14 mouse cellular contexts compared by ENCODE assay signal in genomic region chr19:41151321-41152015, GRCm38 (mm10). TPM values are rescaled to one million over a fixed set of nuclear protein-coding genes. Genes with fewer than 3 reads are reported as not detected.
DNase-seq lines count a peak whose midpoint lies in the region; ATAC-seq and TF ChIP-seq lines count a peak whose summit lies in the region.
"Had no signal": no experiment of that assay in that cellular context is flagged by ENCODE, and none has a peak within 500 bp of the region (broad histone marks: within the 10 kb centered on the region; RNA-seq: fewer than 3 reads in every experiment).

No protein-coding gene starts in this region.

- no peaks in the 10 kb centered on the region for H3K36me3 ChIP-seq in forebrain, postnatal 0 days (ENCODE audit: insufficient read depth)
- H3K36me3 ChIP-seq in forebrain, embryonic 12.5 days (replicated peaks): no peaks in the 10 kb centered on the region
- no peaks in the 10 kb centered on the region for H3K36me3 ChIP-seq in heart, embryonic 15.5 days

- H3K9ac ChIP-seq in forebrain, postnatal 0 days: no peak overlapping the region
- H3K9ac ChIP-seq in forebrain, embryonic 12.5 days: no peak overlapping the region
- no peak overlapping the region for H3K9ac ChIP-seq in heart, embryonic 15.5 days

- no peak overlapping the region for H3K4me3 ChIP-seq in forebrain, postnatal 0 days (ENCODE audit: low read depth, low read length)
- H3K4me3 ChIP-seq in forebrain, embryonic 12.5 days (replicated peaks): no peak overlapping the region
- no peak overlapping the region for H3K4me3 ChIP-seq in heart, embryonic 15.5 days

- no peak for TF ChIP-seq CTCF in forebrain, postnatal 0 days (IDR thresholded peaks at IDR 0.05; ENCODE audit: low read depth)

- 74% methylated on average over 7 of the region's 7 CpGs for WGBS in forebrain, postnatal 0 days
- 85% methylated on average over 7 of the region's 7 CpGs for WGBS in forebrain, embryonic 12.5 days
- 57% methylated on average over 7 of the region's 7 CpGs for WGBS in heart, embryonic 15.5 days

- 0 out of 2 replicates have a peak, but pooled peaks cover 3% of the 10 kb centered on the region for H3K4me1 ChIP-seq in forebrain, postnatal 0 days (ENCODE audit: insufficient read depth)
- no peaks in the 10 kb centered on the region for H3K4me1 ChIP-seq in forebrain, embryonic 12.5 days
- no peaks in the 10 kb centered on the region for H3K4me1 ChIP-seq in heart, embryonic 15.5 days (replicated peaks)

- no peak overlapping the region for H3K27ac ChIP-seq in forebrain, postnatal 0 days (ENCODE audit: low read depth, low read length)
- no peak overlapping the region for H3K27ac ChIP-seq in forebrain, embryonic 12.5 days
- peak overlapping the region; percentile 63; the same call in 1 of the 2 replicates for H3K27ac ChIP-seq in heart, embryonic 15.5 days

- ATAC-seq in forebrain, postnatal 0 days: no peak
- ATAC-seq in forebrain, embryonic 12.5 days (ENCODE audit: low FRiP score): no peak
- ATAC-seq in heart, embryonic 15.5 days (replicated peaks; ENCODE audit: insufficient number of reproducible peaks, insufficient read depth, low FRiP score, low read depth): no peak

- H3K9me3 ChIP-seq in forebrain, postnatal 0 days (ENCODE audit: low read length): no peaks in the 10 kb centered on the region
- H3K9me3 ChIP-seq in forebrain, embryonic 12.5 days: no peaks in the 10 kb centered on the region
- no peaks in the 10 kb centered on the region for H3K9me3 ChIP-seq in heart, embryonic 15.5 days (replicated peaks)

- no peak overlapping the region for H3K4me2 ChIP-seq in forebrain, postnatal 0 days (ENCODE audit: low read depth)
- no peak overlapping the region for H3K4me2 ChIP-seq in forebrain, embryonic 12.5 days
- no peak overlapping the region for H3K4me2 ChIP-seq in heart, embryonic 15.5 days
- H3K4me2 ChIP-seq: midbrain, embryonic 11.5 days had no signal

- DNase-seq in forebrain, postnatal 0 days: peak; percentile 43
- DNase-seq in kidney, postnatal 14 days: peak; percentile 23
- DNase-seq in kidney, adult 11 months: no peak
- peak; percentile 56 for DNase-seq in 3T3-L1 (ENCODE audit: low read depth, low spot score)
- DNase-seq in ovary, postnatal 36 days (ENCODE audit: low spot score): no peak
- no peak for DNase-seq in thymus, adult 18-20 months
- DNase-seq: B cell, adult 2 months; cerebellum, adult 2 months; left cerebral cortex, postnatal 4 days had no signal

- no peaks in the 10 kb centered on the region for H3K27me3 ChIP-seq in forebrain, postnatal 0 days (ENCODE audit: insufficient read depth, low read length)
- H3K27me3 ChIP-seq in forebrain, embryonic 12.5 days: 0 out of 2 replicates have a peak, but pooled peaks cover 5% of the 10 kb centered on the region
- 0 out of 2 replicates have a peak, but pooled peaks cover 3% of the 10 kb centered on the region for H3K27me3 ChIP-seq in heart, embryonic 15.5 days

RNA-seq across cellular contexts. Expression of gene Tll2, which starts 55.2 kb away (rescaled TPM):
- 0.62 and 1.00 TPM in 2 replicates for total RNA-seq in forebrain, postnatal 0 days (2014; rRNA removed)
- polyA plus RNA-seq in forebrain, postnatal 0 days (2015; fragmentation: Nextera tagmentation; extraction: Ambion mirVana): 0.26 and 0.33 TPM in 2 replicates
- 0.83 and 0.86 TPM in 2 replicates for polyA plus RNA-seq in forebrain, embryonic 12.5 days (2016; fragmentation: Nextera tagmentation; extraction: Ambion mirVana)
- 0.15 and 0.19 TPM in 2 replicates for polyA plus RNA-seq in heart, embryonic 15.5 days (2015; fragmentation: Nextera tagmentation; extraction: Ambion mirVana)
- total RNA-seq: hematopoietic stem cell, adult 5-6 weeks had no signal
- polyA plus RNA-seq: intestine, embryonic 14.5 days had no signal

Comparison
In these comparisons a context has a peak if more than half of its experiments do, and no peak if none do; other contexts are left out.
1. DNase-seq: peak in forebrain, postnatal 0 days (single experiment), kidney, postnatal 14 days (single experiment) and 3T3-L1 (single experiment); none in kidney, adult 11 months (single experiment), ovary, postnatal 36 days (single experiment) and thymus, adult 18-20 months (0 of 2).